Mouse (Mus musculus): ENCODE measurements around the gene Tcea2. TPM values are rescaled to one million over a fixed set of nuclear protein-coding genes. Genes with fewer than 3 reads are reported as not detected.

The Tcea2 gene
- polyA plus RNA-seq, 1 experiment from 2014 or later, result 21.2 TPM

GRCm38 (mm10) chr2:181689466-181690160 lies 9.5 kb downstream of the Tcea2 start:
- H3K27me3 ChIP-seq (replicated peaks; ENCODE audit: control insufficient read depth, insufficient read depth, low read length), result no peaks in the 10 kb centered on the region
- WGBS, result 90% methylated on average over 10 of the region's 10 CpGs
- no peak overlapping the region for H3K4me2 ChIP-seq (ENCODE audit: low read depth, low read length)
- DNase-seq (ENCODE audit: low spot score), result no peak
- H3K9me3 ChIP-seq (ENCODE audit: control insufficient read depth, low read length), result no peaks in the 10 kb centered on the region
- H3K4me1 ChIP-seq (ENCODE audit: control insufficient read depth, insufficient read depth, low read length), result peaks cover 9% of the 10 kb centered on the region; the same call in 1 of the 2 replicates
- H3K36me3 ChIP-seq (ENCODE audit: control insufficient read depth, insufficient read depth, low read length), result peaks cover 51% of the 10 kb centered on the region
- no peak overlapping the region for H3K4me3 ChIP-seq (ENCODE audit: low read depth, low read length)
- ATAC-seq (ENCODE audit: low read depth), result no peak
- H3K9ac ChIP-seq (ENCODE audit: low read depth, low read length), result no peak overlapping the region
- H3K27ac ChIP-seq (replicated peaks; ENCODE audit: low read depth, low read length), result no peak overlapping the region

GRCm38 (mm10) chr2:181691083-181691482 lies 11.0 kb downstream of the Tcea2 start:
- Histone ChIP-seq H3K27ac (replicated peaks; ENCODE audit: low read depth, low read length) (no peak overlapping the region), H3K27me3 (replicated peaks; ENCODE audit: control insufficient read depth, insufficient read depth, low read length) (no peaks in the 10 kb centered on the region), H3K36me3 (ENCODE audit: control insufficient read depth, insufficient read depth, low read length) (peaks cover 47% of the 10 kb centered on the region), H3K4me2 (ENCODE audit: low read depth, low read length) (no peak overlapping the region), H3K9ac (ENCODE audit: low read depth, low read length) (no peak overlapping the region), H3K4me1 (ENCODE audit: control insufficient read depth, insufficient read depth, low read length) (peaks cover 9% of the 10 kb centered on the region; the same call in 1 of the 2 replicates), H3K4me3 (ENCODE audit: low read depth, low read length) (no peak overlapping the region), H3K9me3 (ENCODE audit: control insufficient read depth, low read length) (no peaks in the 10 kb centered on the region)
- WGBS, result 84% methylated on average over 6 of the region's 6 CpGs
- ATAC-seq (ENCODE audit: low read depth) (no peak), DNase-seq (ENCODE audit: low spot score) (no peak)

DNA sequence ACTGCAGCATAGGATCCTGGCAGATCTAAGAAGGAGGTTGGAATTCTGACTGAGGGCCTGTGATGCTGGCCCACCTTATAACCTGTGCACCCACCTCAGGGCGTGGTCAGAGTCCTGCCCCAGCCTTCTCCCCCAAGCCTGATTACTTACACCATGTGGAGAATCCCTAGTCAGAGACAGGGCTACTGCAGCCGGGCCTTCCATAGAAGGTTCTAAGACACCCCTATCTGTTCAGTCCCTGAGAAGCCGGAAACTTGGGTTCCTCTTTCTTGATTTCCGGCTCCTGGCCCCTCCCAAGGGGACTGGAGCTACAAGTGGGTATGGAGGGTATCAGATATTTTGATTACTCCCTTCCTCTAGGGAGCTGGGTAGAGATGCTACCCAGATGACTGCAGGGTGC lies 11.5 kb downstream of the Tcea2 start:
- ATAC-seq (ENCODE audit: low read depth) (no peak), DNase-seq (ENCODE audit: low spot score) (no peak)
- Histone ChIP-seq H3K9me3 (ENCODE audit: control insufficient read depth, low read length) (no peaks in the 10 kb centered on the region), H3K9ac (ENCODE audit: low read depth, low read length) (no peak overlapping the region), H3K4me3 (ENCODE audit: low read depth, low read length) (no peak overlapping the region), H3K36me3 (ENCODE audit: control insufficient read depth, insufficient read depth, low read length) (peaks cover 42% of the 10 kb centered on the region), H3K27me3 (replicated peaks; ENCODE audit: control insufficient read depth, insufficient read depth, low read length) (no peaks in the 10 kb centered on the region), H3K4me1 (ENCODE audit: control insufficient read depth, insufficient read depth, low read length) (peaks cover 9% of the 10 kb centered on the region; the same call in 1 of the 2 replicates), H3K27ac (replicated peaks; ENCODE audit: low read depth, low read length) (no peak overlapping the region), H3K4me2 (ENCODE audit: low read depth, low read length) (no peak overlapping the region)
- 89% methylated on average over 4 of the region's 4 CpGs for WGBS

GRCm38 (mm10) chr2:181692304-181692703 lies 12.2 kb downstream of the Tcea2 start:
- DNase-seq (ENCODE audit: low spot score) (no peak), ATAC-seq (ENCODE audit: low read depth) (no peak)
- peaks cover 9% of the 10 kb centered on the region; the same call in 1 of the 2 replicates for H3K4me1 ChIP-seq (ENCODE audit: control insufficient read depth, insufficient read depth, low read length)
- peak overlapping the region; percentile 93 for H3K4me2 ChIP-seq (ENCODE audit: low read depth, low read length)
- no peaks in the 10 kb centered on the region for H3K9me3 ChIP-seq (ENCODE audit: control insufficient read depth, low read length)
- WGBS, result 87% methylated on average over 3 of the region's 3 CpGs
- no peak overlapping the region for H3K27ac ChIP-seq (replicated peaks; ENCODE audit: low read depth, low read length)
- peak overlapping the region; percentile 83; the same call in 1 of the 2 replicates for H3K9ac ChIP-seq (ENCODE audit: low read depth, low read length)
- H3K36me3 ChIP-seq (ENCODE audit: control insufficient read depth, insufficient read depth, low read length), result peaks cover 35% of the 10 kb centered on the region
- peak overlapping the region; percentile 79; the same call in 1 of the 2 replicates for H3K4me3 ChIP-seq (ENCODE audit: low read depth, low read length)
- no peaks in the 10 kb centered on the region for H3K27me3 ChIP-seq (replicated peaks; ENCODE audit: control insufficient read depth, insufficient read depth, low read length)

GRCm38 (mm10) chr2:181693339-181694280 lies 13.5 kb downstream of the Tcea2 start, which contains the start of gene Rgs19:
Rgs19 (minus strand) TSS chr2:181693977.
- peak within 1 kb of the TSS; percentile 61 for H3K27ac ChIP-seq (replicated peaks; ENCODE audit: low read depth, low read length)
- H3K4me2 ChIP-seq (ENCODE audit: low read depth, low read length), result peak within 1 kb of the TSS; percentile 93
- DNase-seq (ENCODE audit: low spot score) (peak; percentile 92), ATAC-seq (ENCODE audit: low read depth) (peak; percentile 91)
- peaks cover 9% of the 10 kb centered on the region; the same call in 1 of the 2 replicates for H3K4me1 ChIP-seq (ENCODE audit: control insufficient read depth, insufficient read depth, low read length)
- H3K9ac ChIP-seq (ENCODE audit: low read depth, low read length), result peak within 1 kb of the TSS; percentile 83
- no peaks in the 10 kb centered on the region for H3K27me3 ChIP-seq (replicated peaks; ENCODE audit: control insufficient read depth, insufficient read depth, low read length)
- WGBS, result 1% methylated on average over 48 of the region's 75 CpGs
- H3K36me3 ChIP-seq (ENCODE audit: control insufficient read depth, insufficient read depth, low read length), result peaks cover 22% of the 10 kb centered on the region
- H3K4me3 ChIP-seq (ENCODE audit: low read depth, low read length), result peak within 1 kb of the TSS; percentile 79
- no peaks in the 10 kb centered on the region for H3K9me3 ChIP-seq (ENCODE audit: control insufficient read depth, low read length)

- 86% methylated on average over 3 of the region's 3 CpGs for WGBS
- H3K4me3 ChIP-seq (ENCODE audit: low read depth, low read length), result no peak overlapping the region; the same call in 1 of the 2 replicates
- no peaks in the 10 kb centered on the region for H3K27me3 ChIP-seq (replicated peaks; ENCODE audit: control insufficient read depth, insufficient read depth, low read length)
These were observed 14.5 kb downstream of the Tcea2 start for GRCm38 (mm10) chr2:181694581-181694980.

GRCm38 (mm10) chr2:181695776-181696175 lies 15.7 kb downstream of the Tcea2 start:
- Histone ChIP-seq H3K4me1 (ENCODE audit: control insufficient read depth, insufficient read depth, low read length) (peaks cover 9% of the 10 kb centered on the region; the same call in 1 of the 2 replicates), H3K27me3 (replicated peaks; ENCODE audit: control insufficient read depth, insufficient read depth, low read length) (no peaks in the 10 kb centered on the region), H3K27ac (replicated peaks; ENCODE audit: low read depth, low read length) (no peak overlapping the region), H3K36me3 (ENCODE audit: control insufficient read depth, insufficient read depth, low read length) (no peaks in the 10 kb centered on the region), H3K4me2 (ENCODE audit: low read depth, low read length) (no peak overlapping the region), H3K4me3 (ENCODE audit: low read depth, low read length) (no peak overlapping the region), H3K9me3 (ENCODE audit: control insufficient read depth, low read length) (no peaks in the 10 kb centered on the region), H3K9ac (ENCODE audit: low read depth, low read length) (no peak overlapping the region)
- 59% methylated on average over 1 of the region's 1 CpGs for WGBS
- ATAC-seq (ENCODE audit: low read depth) (no peak), DNase-seq (ENCODE audit: low spot score) (no peak)

More at GRCm38 (mm10) chr2:181694581-181694980, 14.5 kb downstream of the Tcea2 start:
- H3K36me3 ChIP-seq (ENCODE audit: control insufficient read depth, insufficient read depth, low read length), result peaks cover 12% of the 10 kb centered on the region
- peak overlapping the region; percentile 93 for H3K4me2 ChIP-seq (ENCODE audit: low read depth, low read length)
- no peak for ATAC-seq (ENCODE audit: low read depth)
- H3K9me3 ChIP-seq (ENCODE audit: control insufficient read depth, low read length), result no peaks in the 10 kb centered on the region
- peak overlapping the region; percentile 83 for H3K9ac ChIP-seq (ENCODE audit: low read depth, low read length)
- DNase-seq (ENCODE audit: low spot score), result no peak
- H3K27ac ChIP-seq (replicated peaks; ENCODE audit: low read depth, low read length), result peak overlapping the region; percentile 61; the same call in 1 of the 2 replicates
- peaks cover 9% of the 10 kb centered on the region; the same call in 1 of the 2 replicates for H3K4me1 ChIP-seq (ENCODE audit: control insufficient read depth, insufficient read depth, low read length)

- H3K9ac ChIP-seq (ENCODE audit: low read depth, low read length), result no peak overlapping the region
- no peaks in the 10 kb centered on the region for H3K36me3 ChIP-seq (ENCODE audit: control insufficient read depth, insufficient read depth, low read length)
- no peak overlapping the region for H3K4me2 ChIP-seq (ENCODE audit: low read depth, low read length)
- H3K4me1 ChIP-seq (ENCODE audit: control insufficient read depth, insufficient read depth, low read length), result peaks cover 9% of the 10 kb centered on the region; the same call in 1 of the 2 replicates
- WGBS, result 71% methylated on average over 33 of the region's 33 CpGs
- DNase-seq (ENCODE audit: low spot score) (no peak), ATAC-seq (ENCODE audit: low read depth) (no peak)
- H3K9me3 ChIP-seq (ENCODE audit: control insufficient read depth, low read length), result no peaks in the 10 kb centered on the region
- H3K27me3 ChIP-seq (replicated peaks; ENCODE audit: control insufficient read depth, insufficient read depth, low read length), result no peaks in the 10 kb centered on the region
- no peak overlapping the region for H3K4me3 ChIP-seq (ENCODE audit: low read depth, low read length)
- H3K27ac ChIP-seq (replicated peaks; ENCODE audit: low read depth, low read length), result no peak overlapping the region
These were observed 16.8 kb downstream of the Tcea2 start for GRCm38 (mm10) chr2:181696801-181697420.

All from embryonic facial prominence, embryonic 14.5 days (tissue).